Mouse (Mus musculus): ENCODE results near the gene Atad2b. TPM values are rescaled to one million over a fixed set of nuclear protein-coding genes. Genes with fewer than 3 reads are reported as not detected.
"Not testable (repeated sequence)": the region's sequence is repeated elsewhere in the genome, so short reads cannot be mapped to it uniquely, and the experiment has no call there.

Atad2b gene
- total RNA-seq, 2 experiments from 2014 or later, result 26.6 to 29.4 TPM

DNA sequence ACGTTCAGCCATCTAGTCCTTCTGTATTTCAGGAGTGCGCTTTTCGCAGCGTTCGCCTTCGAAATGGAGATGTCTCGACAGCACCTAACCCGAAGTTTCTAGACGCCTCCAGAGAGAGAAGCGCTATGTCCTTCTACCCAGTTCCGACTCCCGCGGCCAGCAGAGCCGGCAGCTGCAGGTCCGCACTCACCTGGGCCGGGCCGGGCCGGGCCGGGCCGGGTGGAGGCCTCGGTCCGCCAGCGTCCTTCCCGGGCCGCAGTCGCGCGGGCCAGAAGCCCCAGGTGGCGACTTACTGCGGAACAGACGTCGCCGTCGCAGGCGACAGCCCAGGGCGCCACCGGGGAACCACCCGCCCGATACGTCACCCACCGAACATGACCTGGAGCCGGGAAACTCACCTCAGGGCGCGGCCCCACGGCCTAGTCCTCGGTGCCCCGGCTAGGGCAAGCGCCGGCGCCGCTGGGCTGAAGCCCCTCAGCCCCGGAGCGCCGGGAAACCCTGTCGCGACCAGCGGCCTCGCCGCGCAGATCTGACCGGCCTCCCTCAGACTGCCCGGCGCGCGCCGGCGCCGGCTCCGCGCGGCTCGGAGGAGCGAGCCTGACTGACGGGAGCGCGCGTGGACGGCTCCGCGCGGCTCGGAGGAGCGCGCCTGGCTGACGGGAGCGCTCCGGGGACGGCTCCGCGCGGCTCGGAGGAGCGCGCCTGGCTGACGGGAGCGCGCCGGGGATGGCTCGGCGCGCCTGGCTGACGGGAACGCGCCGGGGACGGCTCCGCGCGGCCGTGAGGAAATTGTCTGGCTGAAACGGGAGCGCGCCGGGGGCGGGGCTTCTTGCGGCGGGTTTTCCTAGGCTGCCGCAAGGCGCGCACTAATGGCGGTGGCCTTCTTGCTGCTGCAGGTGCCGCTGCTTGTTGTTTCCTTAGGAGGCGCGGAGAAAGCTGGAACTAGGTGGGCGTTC, 9.9 kb upstream of the Atad2b start, which contains the start of gene Ubxn2a:
TSS of gene Ubxn2a (minus strand) at position 755 of the 956 bp plus-strand sequence.
- DNase-seq (ENCODE audit: extremely low spot score in 1 of 2, low spot score in 2 of 2), result peak; percentile 90 to 98
- intact Hi-C loops (cut with DNase I), result no loop called here

- intact Hi-C loops (cut with DNase I), result no loop called here
- no peak for DNase-seq (ENCODE audit: extremely low spot score in 1 of 2, low spot score in 2 of 2)
These were observed 8.8 kb upstream of the Atad2b start for GRCm38 (mm10) chr12:4908391-4908790.

DNA sequence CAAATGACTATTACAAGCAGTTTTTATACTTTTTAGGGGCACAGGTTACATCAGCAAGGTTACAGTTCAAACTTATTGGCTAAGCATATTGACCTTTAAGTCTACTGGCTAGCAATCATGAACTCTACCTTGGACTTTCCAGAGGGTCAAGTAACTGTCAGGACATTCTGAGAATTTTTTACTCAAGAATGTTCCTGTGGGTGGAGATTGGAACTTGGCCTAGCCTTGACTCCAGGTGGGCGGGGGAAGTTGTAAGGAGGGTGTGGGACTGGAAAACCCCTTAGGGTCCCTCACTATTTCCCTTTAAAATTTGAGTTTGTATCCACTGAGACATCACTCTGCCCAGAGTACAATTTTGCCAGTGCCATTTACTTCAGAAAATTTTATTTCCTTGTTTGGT, 6.7 kb upstream of the Atad2b start:
- not testable (repeated sequence) for DNase-seq (ENCODE audit: extremely low spot score in 1 of 2, low spot score in 2 of 2)

DNA sequence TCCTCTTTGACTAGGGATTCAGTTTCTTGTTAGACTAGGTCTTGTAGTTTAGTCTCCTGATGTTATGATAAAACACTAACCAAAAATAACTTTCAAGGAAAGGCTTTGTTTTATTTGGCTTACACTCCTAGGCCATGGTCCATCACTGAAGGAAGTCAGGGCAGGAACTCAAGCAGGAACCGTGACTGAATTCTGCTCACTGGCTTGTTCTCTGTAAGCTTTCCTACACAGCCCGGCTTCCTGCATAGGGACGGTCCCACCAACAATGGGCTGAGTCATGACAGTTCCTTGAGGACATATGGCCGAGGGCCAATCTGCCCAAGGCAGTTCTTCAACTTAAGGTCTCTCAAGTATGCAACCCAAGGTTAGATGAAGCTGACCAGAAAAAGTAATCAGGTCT, 5.4 kb upstream of the Atad2b start:
- peak in 1 of 2 experiments; percentile 33 for DNase-seq (ENCODE audit: extremely low spot score in 1 of 2, low spot score in 2 of 2)
- intact Hi-C loops (cut with DNase I), result no loop called here

More for the DNA sequence above, 6.7 kb upstream of the Atad2b start:
- intact Hi-C loops (cut with DNase I), result not testable (repeated sequence)

DNA sequence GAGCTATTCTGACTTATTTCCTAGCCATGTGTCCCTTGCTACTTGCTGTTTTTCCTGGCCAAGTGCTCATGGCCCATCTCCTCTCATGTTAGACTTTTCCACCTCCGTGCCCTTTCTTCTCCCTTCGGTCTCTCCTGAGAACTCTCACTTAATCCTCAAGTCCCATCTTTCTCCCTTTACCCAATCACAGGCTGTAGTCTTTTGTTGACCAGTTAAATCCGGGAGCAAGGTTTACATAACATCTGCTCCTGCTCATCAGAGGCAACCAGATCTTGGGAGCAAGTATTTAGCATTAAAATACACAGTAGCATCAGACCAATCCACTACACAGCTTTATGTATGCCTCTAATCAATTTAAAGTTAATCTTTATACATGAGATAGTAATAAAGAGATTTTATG, 2.7 kb upstream of the Atad2b start:
- intact Hi-C loops (cut with DNase I), result no loop called here

GRCm38 (mm10) chr12:4914944-4915343, 2.2 kb upstream of the Atad2b start:
- no peak for DNase-seq (ENCODE audit: extremely low spot score in 1 of 2, low spot score in 2 of 2)
- intact Hi-C loops (cut with DNase I), result loop anchor here (5.0 kb wide), 1 partner anchor 73 kb away; the partner anchor contains the start of genes Fkbp1b and Wdcp

More for the DNA sequence above, 2.7 kb upstream of the Atad2b start:
- DNase-seq (ENCODE audit: extremely low spot score in 1 of 2, low spot score in 2 of 2), result no peak

GRCm38 (mm10) chr12:4917805-4918591, 845 bp downstream of the Atad2b start:
- DNase-seq (ENCODE audit: extremely low spot score in 1 of 2, low spot score in 2 of 2), result peak; percentile 50 to 67
- intact Hi-C loops (cut with DNase I), result loop anchor here (5.0 kb wide), 1 partner anchor 76 kb away; the partner anchor contains the start of genes Fkbp1b and Wdcp

DNA sequence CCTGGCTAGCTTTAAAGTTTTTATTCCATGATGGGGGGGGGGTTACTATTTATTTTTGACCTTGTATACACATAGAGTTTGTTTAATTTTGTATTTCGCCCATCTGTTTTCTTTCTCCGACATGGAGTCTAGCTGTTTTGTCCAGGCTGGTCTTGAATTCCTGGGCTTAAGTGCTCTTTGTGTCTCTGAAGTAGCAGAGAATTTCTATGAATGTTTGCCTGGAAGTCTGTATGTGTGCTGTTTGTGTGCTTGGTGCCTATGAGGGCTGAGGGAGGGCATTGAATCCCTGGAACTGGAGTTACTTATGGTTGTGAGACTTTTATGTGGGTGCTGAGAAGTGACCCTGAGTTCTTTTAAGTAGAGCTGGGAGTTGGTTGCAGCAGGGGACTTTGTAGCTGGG, 11.0 kb downstream of the Atad2b start:
- intact Hi-C loops (cut with DNase I), result no loop called here
- DNase-seq (ENCODE audit: extremely low spot score in 1 of 2, low spot score in 2 of 2), result no peak

DNA sequence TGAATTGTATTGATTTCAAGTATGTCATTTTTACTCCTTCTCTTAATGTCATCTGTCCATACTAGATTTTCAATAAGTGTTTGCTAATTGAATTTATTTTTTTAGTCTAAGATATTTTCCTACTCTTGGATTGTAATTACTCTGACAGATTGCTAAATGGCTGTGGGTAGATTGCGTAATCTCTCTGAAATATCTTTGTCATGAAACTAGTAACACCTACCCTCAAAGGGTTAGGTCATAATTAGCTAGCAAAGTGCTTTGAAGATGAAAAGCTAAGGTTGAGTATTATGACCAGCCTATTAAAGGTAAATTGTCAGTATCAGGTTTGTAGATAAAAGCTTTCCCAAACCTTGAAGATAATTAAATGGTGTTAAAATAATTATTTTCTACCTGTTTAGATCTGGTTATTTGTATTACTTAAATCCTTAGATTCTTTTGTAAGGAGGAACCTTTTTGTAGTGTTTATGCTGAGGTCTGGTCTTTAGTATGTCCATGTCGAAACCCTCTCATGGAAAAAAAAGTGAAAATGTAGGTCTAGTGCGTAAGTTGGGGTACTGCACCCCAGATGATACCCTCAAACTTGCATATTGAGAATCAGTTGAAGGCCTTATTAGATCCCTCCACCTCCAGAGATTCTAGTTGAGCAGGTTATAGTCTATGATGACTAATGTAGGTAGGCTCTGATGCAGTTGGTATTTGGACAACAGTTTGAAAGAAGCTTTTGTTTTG, 13.8 kb downstream of the Atad2b start:
- intact Hi-C loops (cut with DNase I), result no loop called here
- DNase-seq (ENCODE audit: extremely low spot score in 1 of 2, low spot score in 2 of 2), result no peak

- no peak for DNase-seq (ENCODE audit: extremely low spot score in 1 of 2, low spot score in 2 of 2)
- intact Hi-C loops (cut with DNase I), result no loop called here
These were observed 35.1 kb downstream of the Atad2b start for GRCm38 (mm10) chr12:4952272-4952671.

- DNase-seq (ENCODE audit: extremely low spot score in 1 of 2, low spot score in 2 of 2), result no peak
These were observed 36.0 kb downstream of the Atad2b start for GRCm38 (mm10) chr12:4953156-4953555.

DNA sequence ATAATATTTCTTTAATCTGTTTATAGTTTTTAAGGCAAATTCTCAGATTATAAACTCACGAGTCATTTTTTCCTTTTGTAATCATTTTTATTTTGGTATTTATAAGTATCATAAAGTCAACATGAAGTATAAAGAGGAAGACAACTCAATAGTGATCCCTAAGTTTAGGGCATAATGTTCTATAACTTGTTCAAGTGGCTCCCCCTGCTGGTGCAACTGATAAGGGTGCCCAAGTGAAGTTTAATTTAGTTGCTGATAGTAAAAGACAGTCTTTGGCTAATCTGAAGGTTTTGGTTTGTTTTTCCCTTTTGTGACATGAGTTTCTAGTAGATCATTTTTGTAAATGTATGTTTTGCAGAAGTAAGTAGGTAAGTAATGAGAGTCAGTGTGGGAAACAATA, 55.8 kb downstream of the Atad2b start:
- intact Hi-C loops (cut with DNase I), result loop anchor here (10.0 kb wide), 1 partner anchor 118 kb away; no protein-coding TSS in a partner anchor
- DNase-seq (ENCODE audit: extremely low spot score in 1 of 2, low spot score in 2 of 2), result peak; percentile 64 to 76

More at GRCm38 (mm10) chr12:4953156-4953555, 36.0 kb downstream of the Atad2b start:
- intact Hi-C loops (cut with DNase I), result no loop called here

DNA sequence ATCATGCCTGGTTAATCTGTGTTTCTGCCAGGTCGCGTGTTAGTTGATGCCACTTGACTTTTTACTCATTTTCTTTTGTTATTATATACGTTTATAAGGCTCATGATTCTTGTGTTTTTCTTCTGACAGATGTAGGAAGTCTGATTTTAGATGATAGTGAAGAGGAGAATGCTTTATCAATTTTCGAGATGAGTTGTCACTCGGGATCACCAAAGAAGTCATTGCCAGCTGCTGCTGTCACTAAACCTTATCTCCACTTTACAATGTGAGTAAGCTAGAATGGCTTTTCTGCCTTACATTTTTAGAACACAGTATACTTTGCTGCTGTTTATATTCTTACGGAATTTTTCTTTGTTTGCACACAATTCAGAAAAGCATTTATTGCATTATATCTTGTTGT, 61.2 kb downstream of the Atad2b start:
- no peak for DNase-seq (ENCODE audit: extremely low spot score in 1 of 2, low spot score in 2 of 2)
- intact Hi-C loops (cut with DNase I), result loop anchor here (10.0 kb wide), 1 partner anchor 124 kb away; no protein-coding TSS in a partner anchor

- intact Hi-C loops (cut with DNase I), result no loop called here
- no peak for DNase-seq (ENCODE audit: extremely low spot score in 1 of 2, low spot score in 2 of 2)
These were observed 79.8 kb downstream of the Atad2b start for GRCm38 (mm10) chr12:4996981-4997380.

DNA sequence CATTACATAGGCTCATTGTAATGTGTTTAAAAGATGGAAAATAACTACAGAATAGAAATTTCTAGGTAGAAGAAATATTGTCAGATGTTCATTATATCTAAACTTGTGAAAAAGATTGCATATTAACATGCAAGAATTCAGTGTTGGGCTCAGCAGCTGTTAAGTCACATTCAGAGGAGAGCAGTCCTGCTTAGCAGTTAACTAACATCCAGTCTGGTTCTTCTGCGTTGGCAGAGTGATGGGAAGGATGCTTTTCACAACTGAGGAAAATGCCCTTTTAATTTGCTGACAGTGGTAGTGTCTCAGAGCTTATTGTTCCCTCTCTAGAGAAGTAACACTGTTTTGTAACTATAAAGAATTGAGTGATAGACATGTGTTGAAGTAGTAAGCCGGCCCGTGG, 88.2 kb downstream of the Atad2b start:
- DNase-seq (ENCODE audit: extremely low spot score in 1 of 2, low spot score in 2 of 2), result no peak
- intact Hi-C loops (cut with DNase I), result no loop called here

- DNase-seq (ENCODE audit: extremely low spot score in 1 of 2, low spot score in 2 of 2); intact Hi-C loops (cut with DNase I): not testable (repeated sequence)
These were observed 88.6 kb downstream of the Atad2b start for GRCm38 (mm10) chr12:5005776-5006175.

- DNase-seq (ENCODE audit: extremely low spot score in 1 of 2, low spot score in 2 of 2); intact Hi-C loops (cut with DNase I): not testable (repeated sequence)
These were observed 91.5 kb downstream of the Atad2b start for GRCm38 (mm10) chr12:5008638-5009037.

DNA sequence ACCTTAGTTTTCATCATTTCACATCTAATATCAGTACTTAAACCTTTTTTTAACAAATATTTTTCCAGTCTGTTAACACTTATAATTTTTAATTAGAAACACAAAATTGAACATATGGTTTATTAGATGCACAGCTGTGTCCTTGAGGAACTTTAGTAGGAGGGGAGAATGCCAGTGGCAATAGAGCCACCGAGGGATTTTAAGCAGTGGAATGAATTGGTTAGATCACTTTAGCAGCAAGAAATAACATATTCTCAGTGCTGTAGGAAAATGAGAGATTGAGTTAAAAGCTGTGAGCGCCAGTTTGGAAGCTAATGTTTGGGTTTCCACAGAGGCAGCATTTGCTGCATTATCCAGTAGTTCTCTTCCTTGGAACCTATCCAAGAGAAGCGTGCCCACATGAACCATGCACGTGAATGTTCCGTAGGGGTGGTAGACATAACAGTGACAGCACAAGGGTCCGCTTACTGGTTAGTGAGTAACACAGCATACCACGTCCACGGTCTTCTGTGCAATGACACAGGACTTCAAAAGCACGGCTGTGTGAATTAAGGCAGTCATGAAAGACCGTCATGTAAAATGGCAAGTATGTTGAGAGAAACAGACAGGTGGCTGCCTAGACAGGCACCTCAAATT, 108.2 kb downstream of the Atad2b start:
- intact Hi-C loops (cut with DNase I), result no loop called here
- DNase-seq (ENCODE audit: extremely low spot score in 1 of 2, low spot score in 2 of 2), result no peak

Data from left cerebral cortex, postnatal 10 days (tissue).